Mouse (Mus musculus) liver, adult (tissue): ENCODE measurements around the gene Pakap.

Experiments used
- GATA4 ChIP-seq: IDR thresholded peaks from 2 replicates; pipeline ENCODE4 v1.6.1; 2014; ENCODE audit warnings: mild to moderate bottlenecking, low read length; ENCODE audit not compliant: insufficient replicate concordance

Pakap gene

DNA sequence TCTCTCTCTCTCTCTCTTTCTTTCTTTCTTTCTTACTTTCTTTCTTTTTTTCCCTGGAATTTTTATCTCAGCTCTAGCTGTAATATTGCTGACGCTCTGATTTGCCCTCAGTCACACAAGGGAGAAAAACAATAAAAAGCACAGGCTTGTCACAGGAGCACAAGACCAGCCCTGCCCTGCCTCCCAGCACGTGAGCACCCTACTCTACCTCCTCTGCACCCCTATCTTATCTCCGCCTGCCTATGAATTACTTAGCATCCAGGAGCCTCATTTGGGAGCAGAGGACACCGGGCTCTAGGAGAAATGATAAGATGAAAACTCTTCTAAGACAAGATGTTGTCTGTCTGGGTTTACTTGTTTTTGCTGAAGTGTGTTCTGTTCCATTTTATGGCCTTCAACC, 206.5 kb downstream of the Pakap start:
- peak; percentile 11; the same call in 1 of the 2 replicates for TF ChIP-seq GATA4

DNA sequence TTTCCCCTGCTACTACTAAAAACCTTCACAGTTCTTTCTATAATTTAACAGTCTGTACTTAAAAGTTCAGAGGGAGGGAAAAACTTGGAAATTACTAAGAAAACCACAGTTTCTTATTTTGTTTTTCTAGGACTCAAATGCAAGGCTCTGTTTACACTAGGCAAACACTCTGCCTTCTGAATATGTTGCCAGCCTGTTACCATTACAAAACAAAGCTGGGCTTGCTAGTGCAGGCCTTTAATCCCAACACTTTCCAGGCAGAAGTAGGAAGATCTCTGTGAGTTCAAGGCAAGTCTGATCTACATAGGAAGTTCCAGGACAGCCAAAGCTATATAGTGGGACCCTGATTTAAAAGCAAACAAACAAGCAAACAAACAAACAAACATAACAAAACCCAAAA, 207.6 kb downstream of the Pakap start:
- TF ChIP-seq GATA4 = no peak

DNA sequence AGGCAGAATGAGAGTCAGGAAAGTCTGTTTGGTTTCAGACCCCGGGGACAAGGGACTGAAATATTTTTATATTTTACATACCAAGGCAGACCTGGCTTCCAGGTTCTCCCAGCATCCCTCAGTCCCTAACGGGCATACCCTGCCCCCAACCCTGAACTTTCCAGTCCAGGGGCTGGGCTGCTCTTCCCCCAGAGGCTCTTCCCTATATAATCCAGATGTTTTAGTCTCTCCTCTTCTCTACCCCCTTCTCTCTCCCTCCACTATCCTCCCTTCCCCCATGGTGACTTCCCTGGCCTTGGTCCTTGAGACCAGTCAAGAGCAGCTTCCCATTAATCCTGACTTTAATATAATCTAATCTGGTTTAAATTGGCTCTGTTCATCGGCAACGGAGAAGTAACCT, 212.4 kb downstream of the Pakap start:
- TF ChIP-seq GATA4 = no peak

DNA sequence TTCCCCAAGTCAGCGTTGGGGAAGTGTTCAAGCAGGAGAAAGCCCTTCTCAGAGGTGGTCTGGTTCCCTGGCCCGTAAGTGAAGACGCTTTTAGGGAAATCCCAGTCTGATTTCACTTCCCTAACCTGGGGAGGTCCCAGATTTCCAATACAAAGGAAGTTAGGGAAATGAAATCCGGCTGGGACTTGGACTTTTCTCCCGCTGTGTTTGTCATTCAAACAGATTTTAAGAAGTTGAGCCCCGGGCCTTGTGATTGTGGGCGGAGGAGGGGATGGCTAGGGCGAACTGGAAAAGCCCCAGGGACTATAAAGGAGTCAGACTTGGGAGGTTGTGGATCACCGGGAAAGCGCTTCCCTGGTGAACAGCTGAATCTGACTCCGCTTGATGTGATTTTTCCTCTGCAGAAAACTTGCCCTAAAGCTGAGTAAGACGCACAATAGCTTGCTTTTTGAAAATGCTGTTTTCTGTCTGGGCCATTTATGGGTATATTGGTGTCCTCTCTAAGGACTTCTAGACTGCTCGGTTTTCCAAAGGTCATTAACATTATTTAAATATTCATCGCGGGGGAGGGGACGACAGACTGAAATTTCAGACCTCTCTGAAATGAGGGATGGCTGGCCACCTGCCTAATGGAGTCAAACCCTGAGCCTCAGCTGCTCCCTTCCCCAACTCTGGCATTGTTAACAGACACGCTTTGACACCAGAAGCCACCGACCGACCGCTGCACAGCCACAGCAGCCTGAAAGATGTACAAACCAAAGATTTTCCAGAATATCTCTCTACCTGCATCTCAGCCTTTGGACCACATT, 213.1 kb downstream of the Pakap start:
- TF ChIP-seq GATA4 = no peak

DNA sequence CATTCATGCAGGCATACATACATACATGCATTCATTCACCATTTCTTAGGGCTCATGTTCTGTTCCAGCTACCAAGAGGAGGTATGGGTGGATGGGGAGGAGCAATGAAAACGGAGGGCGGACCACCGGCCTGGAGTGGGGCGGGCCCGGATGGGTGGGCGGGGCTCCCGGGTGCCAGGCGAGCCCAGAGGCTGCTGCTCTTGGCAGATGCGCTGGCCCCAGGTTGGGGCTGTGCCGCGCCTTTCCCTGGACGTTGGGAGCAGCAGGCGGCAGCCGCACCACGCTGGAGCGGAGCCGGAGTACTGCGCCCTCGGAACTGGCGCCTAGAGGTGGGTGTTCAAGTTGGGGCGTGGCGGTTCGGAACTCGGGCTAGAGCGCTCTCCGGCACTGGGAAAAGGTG, 214.0 kb downstream of the Pakap start:
- no peak for TF ChIP-seq GATA4

DNA sequence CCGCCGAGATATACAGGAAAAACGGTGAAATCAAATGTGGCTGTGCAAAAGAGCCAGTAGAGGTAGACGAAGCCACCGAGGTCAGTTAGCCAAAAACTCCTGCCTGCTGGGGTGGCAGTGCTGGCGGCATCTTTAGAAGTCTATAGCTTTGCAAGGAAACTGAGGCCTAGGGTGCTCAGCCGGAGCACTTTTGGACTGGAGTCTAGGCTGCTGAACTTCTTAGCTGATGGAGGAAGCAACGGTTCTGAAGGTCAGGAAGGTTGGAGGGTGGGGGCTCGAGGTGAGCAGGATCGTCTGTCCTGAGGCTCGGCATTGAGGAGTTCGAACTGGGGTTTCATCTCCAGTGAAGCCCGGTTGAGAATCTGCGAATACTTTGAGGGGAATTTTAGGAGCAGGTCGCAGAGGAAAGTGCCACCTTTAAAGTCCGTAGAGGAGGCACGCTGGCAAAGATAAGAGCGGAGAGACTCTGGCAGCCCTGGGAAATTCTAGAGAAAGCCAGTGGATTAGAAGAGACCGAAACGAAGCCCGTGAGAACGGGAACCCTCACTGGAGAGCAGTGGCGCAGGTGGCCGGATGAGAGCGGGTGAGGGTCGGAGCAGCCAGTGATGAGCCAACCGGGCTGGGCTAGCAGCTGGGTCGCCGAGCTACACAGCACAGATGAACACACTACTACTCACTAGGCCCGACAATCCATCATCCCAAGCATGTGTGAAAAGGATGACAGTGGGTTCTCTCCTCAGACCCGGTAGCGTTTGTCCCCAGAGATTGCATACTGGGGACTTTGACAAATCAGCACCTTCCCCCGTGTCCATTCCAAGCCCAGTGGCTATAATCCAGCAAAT, 214.8 kb downstream of the Pakap start:
- TF ChIP-seq GATA4 = no peak

DNA sequence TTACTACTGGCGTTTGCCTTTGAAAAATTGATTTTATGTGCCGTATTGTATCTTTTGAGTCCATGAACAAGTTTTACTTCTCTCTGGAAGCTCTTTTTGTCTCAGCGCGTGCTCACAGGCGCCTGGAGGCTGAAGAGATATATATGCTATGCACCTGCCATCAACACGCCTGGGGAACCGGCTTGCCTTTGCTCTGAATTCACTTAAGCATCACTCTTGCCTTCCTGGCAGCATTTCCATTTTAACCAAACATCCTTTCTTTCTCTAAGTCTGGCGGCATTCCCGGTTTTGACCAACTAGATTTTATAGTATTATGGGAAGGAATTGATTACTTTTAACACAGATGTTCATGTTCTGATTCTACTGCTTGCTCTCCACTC, 215.4 kb downstream of the Pakap start:
- no peak for TF ChIP-seq GATA4

DNA sequence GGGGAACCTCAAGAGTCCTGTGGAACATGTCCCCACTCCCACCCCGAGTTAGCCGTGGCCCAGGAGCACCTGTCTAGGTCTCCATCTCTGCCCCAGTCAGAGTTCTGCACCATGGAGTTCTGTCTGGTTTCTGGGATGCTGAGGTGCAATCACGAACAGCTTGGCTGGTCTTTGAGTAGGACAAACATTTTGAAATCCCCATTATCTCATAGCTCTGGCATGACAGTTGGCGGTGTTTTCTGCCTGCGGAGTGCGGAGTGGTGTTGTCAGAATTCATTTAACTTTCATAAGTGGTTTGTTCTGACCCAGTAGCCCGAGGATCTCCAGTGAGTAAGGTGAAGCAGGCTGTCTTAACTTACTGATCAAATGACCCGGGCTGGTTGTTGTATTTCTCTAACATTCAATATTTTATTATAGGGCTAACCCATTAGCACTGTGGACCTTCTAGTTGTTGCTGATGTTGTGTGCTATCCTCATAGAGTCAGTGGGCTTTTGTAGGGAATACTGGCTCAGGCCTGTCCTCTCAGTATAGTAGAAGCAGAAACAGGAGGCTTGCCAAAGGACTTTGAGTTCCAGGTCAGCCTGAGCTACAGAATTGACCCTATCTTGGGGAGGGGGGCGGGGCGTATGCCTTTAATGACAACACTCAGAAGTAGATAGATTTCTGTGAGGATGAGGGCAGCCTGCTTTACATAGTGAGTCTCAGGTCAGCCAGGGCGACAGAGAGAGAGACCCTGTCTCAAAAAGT, 216.0 kb downstream of the Pakap start:
- no peak for TF ChIP-seq GATA4

DNA sequence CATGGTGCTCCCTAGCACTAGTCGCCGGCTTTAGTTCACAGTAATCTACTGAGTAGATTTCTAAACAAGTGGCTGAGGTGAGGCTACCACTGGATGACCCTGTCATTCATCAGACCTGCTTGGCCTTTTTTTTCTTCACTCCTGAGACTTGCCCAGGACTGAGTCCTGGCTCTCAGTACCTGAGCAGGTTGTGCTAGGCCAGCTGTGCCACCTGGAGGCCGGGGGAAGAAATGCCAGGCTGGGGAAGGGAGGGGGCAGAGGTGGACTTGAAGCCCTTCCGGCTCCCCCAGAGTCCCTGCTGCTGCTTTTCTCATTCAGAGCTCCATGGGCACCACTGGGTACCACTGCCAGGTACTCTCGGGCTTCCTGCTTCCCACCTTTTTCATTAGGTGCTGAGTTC, 220.7 kb downstream of the Pakap start:
- no peak for TF ChIP-seq GATA4

DNA sequence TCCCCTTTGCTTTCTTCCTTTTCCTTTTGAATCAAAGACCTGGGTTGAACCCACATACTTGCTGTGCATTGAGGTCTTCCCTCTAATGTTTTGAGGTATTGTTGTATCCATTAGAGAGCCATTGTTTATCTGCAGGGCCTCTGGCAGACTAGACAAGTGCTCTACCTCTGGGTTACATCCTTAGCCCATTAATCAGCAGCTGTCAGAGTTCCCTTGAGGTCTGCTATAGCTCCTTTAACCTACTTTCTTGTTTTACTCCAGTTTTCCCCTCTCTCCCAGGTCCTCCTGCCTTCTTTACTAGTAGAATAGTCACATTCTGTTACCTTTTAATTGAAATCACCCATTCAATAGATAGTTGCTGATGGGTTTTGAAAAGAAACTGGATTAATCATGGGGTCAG, 221.1 kb downstream of the Pakap start:
- no peak for TF ChIP-seq GATA4

DNA sequence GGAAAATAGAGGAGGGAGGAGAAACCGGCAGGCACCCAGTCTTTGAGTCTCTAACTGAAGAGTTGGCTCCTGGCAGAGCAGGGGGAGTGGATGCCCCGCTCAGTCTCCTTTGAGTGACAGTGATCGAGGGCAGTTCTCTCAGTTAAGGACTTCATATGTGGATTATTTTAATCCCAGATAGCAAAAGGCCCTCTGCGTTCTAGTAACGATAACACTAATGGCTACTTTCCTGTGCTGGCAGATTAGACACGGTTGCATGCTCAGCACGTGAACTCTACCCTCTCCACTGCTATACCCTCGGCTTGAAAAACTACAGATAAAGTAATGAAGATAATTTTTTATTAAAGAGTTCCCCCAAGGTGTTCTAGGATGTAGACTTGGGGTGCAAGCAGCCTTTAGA, 226.0 kb downstream of the Pakap start:
- TF ChIP-seq GATA4 = peak; percentile 97

DNA sequence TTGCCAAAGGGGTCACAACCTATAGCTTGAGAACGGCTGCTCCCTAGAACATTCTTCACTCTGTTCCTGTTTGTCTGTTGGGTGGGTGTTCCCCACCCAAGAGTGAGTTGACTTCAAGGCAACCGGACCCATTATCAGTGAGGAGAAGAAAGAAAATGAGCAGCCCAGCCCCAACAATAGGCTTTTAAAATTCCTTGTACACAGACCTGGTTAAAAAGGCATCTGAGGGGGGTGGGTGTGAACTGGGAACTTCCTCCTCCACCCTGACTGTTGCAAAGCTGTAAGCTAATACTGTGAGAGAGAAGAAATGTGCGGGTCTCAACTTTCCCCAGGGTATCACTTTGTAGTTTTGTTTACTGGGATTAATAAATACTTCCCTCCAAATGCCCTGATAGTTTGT, 226.6 kb downstream of the Pakap start:
- no peak for TF ChIP-seq GATA4

DNA sequence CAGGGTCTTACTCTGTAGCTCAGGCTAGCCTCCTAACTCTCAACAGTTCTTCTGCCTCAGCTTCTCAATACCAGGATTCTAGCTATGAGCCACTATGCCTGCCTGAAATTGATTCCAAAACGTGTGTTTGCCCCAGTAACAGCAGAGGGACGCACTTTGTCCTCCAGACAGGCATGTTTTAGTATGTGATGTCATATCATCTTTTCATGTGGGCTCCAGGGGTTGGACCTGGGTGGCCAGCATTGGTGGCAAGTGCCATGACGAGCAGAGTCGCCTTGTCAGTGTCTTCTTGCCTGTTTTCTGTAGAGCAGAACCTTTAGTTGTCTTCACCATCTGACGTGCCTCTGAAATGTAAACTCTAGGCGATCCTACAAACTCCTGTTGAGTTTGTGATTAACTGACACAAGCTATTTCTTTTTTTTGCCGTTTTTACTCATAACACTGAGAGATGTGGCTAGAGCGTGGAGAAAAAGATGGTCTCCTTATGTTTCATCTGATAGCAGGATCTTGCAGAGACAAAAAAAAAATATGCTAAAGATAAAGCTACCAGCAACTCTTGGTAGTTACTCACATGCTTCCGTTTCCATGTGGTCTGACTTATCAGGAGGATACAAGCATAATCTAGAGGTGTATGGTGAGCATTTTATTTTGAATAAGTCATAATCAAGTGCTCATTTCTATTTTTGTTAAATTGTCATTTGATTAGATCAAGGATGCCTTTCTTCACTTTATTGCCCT, 229.7 kb downstream of the Pakap start:
- TF ChIP-seq GATA4 = peak; percentile 56

DNA sequence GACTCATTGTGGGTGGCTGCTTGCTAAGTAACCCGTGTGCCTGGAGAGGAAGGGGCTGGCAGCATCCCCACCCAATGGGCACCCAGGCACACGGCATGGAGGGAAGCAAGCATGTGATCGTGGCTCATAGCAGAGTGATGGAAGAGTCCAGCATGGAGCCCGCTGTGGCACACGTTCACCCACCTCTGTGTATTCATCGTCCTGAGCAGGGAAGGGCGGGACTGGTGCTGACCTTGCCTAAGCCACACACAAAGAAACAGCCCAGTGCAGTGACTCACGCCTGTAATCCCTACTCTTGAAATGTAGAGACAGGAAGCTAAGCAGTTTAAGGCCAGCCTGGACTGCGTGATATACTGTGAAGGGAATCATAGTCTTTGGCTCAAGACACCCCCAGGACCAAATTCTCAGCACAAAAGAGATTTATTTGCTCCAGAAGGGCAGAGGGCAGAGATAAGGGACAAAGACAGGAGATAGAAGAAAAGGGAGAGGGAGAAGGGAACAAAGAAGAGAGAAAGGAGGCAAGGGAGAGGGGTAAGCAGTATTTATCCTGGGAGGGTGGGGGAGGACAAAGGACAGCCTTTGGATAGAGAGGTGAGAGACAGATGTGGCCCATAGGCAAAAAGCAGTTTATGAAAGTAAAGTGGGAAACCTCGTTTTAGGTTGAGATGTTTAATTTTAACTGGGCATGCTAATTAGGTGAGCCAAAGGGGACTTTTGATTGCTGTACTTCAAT, 230.5 kb downstream of the Pakap start:
- no peak for TF ChIP-seq GATA4
